Mouse (Mus musculus): ENCODE data around the gene Pgs1. TPM values are rescaled to one million over a fixed set of nuclear protein-coding genes. Genes with fewer than 3 reads are reported as not detected.

The Pgs1 gene
- polyA plus RNA-seq, 1 experiment from 2014 or later, result 43.1 TPM

DNA sequence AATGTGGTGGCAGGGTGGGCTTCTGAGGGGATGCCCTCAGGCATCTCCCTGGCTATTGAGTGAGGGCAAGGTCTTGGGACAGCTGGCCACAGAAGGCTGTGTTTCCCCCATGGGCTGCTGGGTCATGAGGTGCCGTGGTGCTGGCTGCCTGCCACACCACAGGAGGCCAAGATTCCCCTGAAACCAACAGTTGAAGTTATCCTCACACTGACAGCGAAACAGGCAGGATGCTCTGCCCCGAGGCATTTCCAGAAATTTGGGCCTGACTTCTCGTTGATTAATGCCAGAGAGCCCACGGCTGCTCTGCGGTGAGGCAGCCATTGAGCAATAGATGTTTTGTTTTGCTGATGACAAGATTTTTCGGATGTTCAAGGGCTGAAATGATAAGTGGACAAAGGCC, 6.7 kb upstream of the Pgs1 start:
- 75% methylated on average over 7 of the region's 7 CpGs for WGBS

GRCm38 (mm10) chr11:117982426-117982825, 3.7 kb upstream of the Pgs1 start:
- Histone ChIP-seq H3K4me1 (ENCODE audit: control insufficient read depth, insufficient read depth, low read length) (peaks cover 4% of the 10 kb centered on the region; the same call in 1 of the 2 replicates), H3K9me3 (replicated peaks; ENCODE audit: control insufficient read depth, low read length) (no peaks in the 10 kb centered on the region), H3K4me3 (ENCODE audit: low read depth, low read length) (no peak overlapping the region), H3K4me2 (ENCODE audit: low read length) (no peak overlapping the region), H3K9ac (ENCODE audit: low read length) (no peak overlapping the region), H3K27ac (ENCODE audit: low read depth, low read length) (no peak overlapping the region), H3K36me3 (ENCODE audit: control insufficient read depth, insufficient read depth, low read length) (no peaks in the 10 kb centered on the region), H3K27me3 (replicated peaks; ENCODE audit: control insufficient read depth, insufficient read depth, low read length) (no peaks in the 10 kb centered on the region)
- DNase-seq (ENCODE audit: low spot score), result no peak
- WGBS, result 86% methylated on average over 5 of the region's 5 CpGs
- no peak for ATAC-seq

More for the DNA sequence above, 6.7 kb upstream of the Pgs1 start:
- Histone ChIP-seq H3K4me1 (ENCODE audit: control insufficient read depth, insufficient read depth, low read length) (peaks cover 19% of the 10 kb centered on the region), H3K4me3 (ENCODE audit: low read depth, low read length) (no peak overlapping the region), H3K4me2 (ENCODE audit: low read length) (no peak overlapping the region), H3K9ac (ENCODE audit: low read length) (no peak overlapping the region), H3K27me3 (replicated peaks; ENCODE audit: control insufficient read depth, insufficient read depth, low read length) (no peaks in the 10 kb centered on the region), H3K27ac (ENCODE audit: low read depth, low read length) (no peak overlapping the region), H3K9me3 (replicated peaks; ENCODE audit: control insufficient read depth, low read length) (no peaks in the 10 kb centered on the region), H3K36me3 (ENCODE audit: control insufficient read depth, insufficient read depth, low read length) (no peaks in the 10 kb centered on the region)
- DNase-seq (ENCODE audit: low spot score) (no peak), ATAC-seq (no peak)

GRCm38 (mm10) chr11:117983770-117984169, 2.3 kb upstream of the Pgs1 start:
- no peak for DNase-seq (ENCODE audit: low spot score)
- WGBS, result 72% methylated on average over 7 of the region's 7 CpGs

GRCm38 (mm10) chr11:117987032-117987451, 950 bp downstream of the Pgs1 start:
- Histone ChIP-seq H3K4me3 (ENCODE audit: low read depth, low read length) (peak overlapping the region; percentile 98), H3K9ac (ENCODE audit: low read length) (peak overlapping the region; percentile 96), H3K27me3 (replicated peaks; ENCODE audit: control insufficient read depth, insufficient read depth, low read length) (no peaks in the 10 kb centered on the region), H3K4me2 (ENCODE audit: low read length) (peak overlapping the region; percentile 94), H3K9me3 (replicated peaks; ENCODE audit: control insufficient read depth, low read length) (no peaks in the 10 kb centered on the region), H3K27ac (ENCODE audit: low read depth, low read length) (peak overlapping the region; percentile 84), H3K4me1 (ENCODE audit: control insufficient read depth, insufficient read depth, low read length) (peaks cover 11% of the 10 kb centered on the region; the same call in 1 of the 2 replicates), H3K36me3 (ENCODE audit: control insufficient read depth, insufficient read depth, low read length) (no peaks in the 10 kb centered on the region)
- ATAC-seq, result peak; percentile 77
- DNase-seq (ENCODE audit: low spot score), result no peak
- WGBS, result under 1% methylated on average over 32 of the region's 32 CpGs

More at GRCm38 (mm10) chr11:117983770-117984169, 2.3 kb upstream of the Pgs1 start:
- ATAC-seq, result no peak
- no peaks in the 10 kb centered on the region for H3K36me3 ChIP-seq (ENCODE audit: control insufficient read depth, insufficient read depth, low read length)
- no peak overlapping the region for H3K27ac ChIP-seq (ENCODE audit: low read depth, low read length)
- no peaks in the 10 kb centered on the region for H3K9me3 ChIP-seq (replicated peaks; ENCODE audit: control insufficient read depth, low read length)
- H3K4me2 ChIP-seq (ENCODE audit: low read length), result no peak overlapping the region
- H3K4me3 ChIP-seq (ENCODE audit: low read depth, low read length), result no peak overlapping the region
- H3K27me3 ChIP-seq (replicated peaks; ENCODE audit: control insufficient read depth, insufficient read depth, low read length), result no peaks in the 10 kb centered on the region
- no peak overlapping the region for H3K9ac ChIP-seq (ENCODE audit: low read length)
- peaks cover 11% of the 10 kb centered on the region; the same call in 1 of the 2 replicates for H3K4me1 ChIP-seq (ENCODE audit: control insufficient read depth, insufficient read depth, low read length)

GRCm38 (mm10) chr11:117987968-117988367, 1.9 kb downstream of the Pgs1 start:
- ATAC-seq, result no peak
- WGBS, result 60% methylated on average over 4 of the region's 4 CpGs
- peaks cover 11% of the 10 kb centered on the region; the same call in 1 of the 2 replicates for H3K4me1 ChIP-seq (ENCODE audit: control insufficient read depth, insufficient read depth, low read length)

DNA sequence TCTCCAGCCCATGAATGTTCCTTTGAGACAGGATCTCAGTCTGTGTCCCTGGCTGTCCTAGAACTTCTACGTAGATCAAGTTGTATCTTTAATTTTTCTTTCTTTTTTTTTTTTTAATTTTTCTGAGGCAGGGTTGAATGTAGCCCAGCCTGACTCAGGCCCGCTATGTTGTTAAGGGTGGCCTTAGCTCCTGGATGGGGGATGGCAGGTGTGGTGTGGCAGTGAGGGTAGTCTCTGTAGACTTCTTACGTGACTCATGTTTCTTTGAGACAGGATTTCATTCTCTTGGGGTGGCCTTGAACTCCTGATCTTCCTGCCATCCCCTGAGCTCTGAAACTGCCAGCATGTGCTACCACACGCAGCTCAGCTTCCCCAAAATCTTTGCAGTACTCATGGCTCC, 3.1 kb downstream of the Pgs1 start:
- Histone ChIP-seq H3K4me3 (ENCODE audit: low read depth, low read length) (no peak overlapping the region), H3K4me2 (ENCODE audit: low read length) (no peak overlapping the region), H3K27ac (ENCODE audit: low read depth, low read length) (no peak overlapping the region), H3K9ac (ENCODE audit: low read length) (no peak overlapping the region), H3K9me3 (replicated peaks; ENCODE audit: control insufficient read depth, low read length) (no peaks in the 10 kb centered on the region), H3K4me1 (ENCODE audit: control insufficient read depth, insufficient read depth, low read length) (peaks cover 11% of the 10 kb centered on the region; the same call in 1 of the 2 replicates), H3K36me3 (ENCODE audit: control insufficient read depth, insufficient read depth, low read length) (no peaks in the 10 kb centered on the region), H3K27me3 (replicated peaks; ENCODE audit: control insufficient read depth, insufficient read depth, low read length) (no peaks in the 10 kb centered on the region)
- DNase-seq (ENCODE audit: low spot score), result no peak
- 92% methylated on average over 4 of the region's 4 CpGs for WGBS
- ATAC-seq, result no peak

More at GRCm38 (mm10) chr11:117987968-117988367, 1.9 kb downstream of the Pgs1 start:
- no peak overlapping the region for H3K27ac ChIP-seq (ENCODE audit: low read depth, low read length)
- no peak for DNase-seq (ENCODE audit: low spot score)
- H3K9me3 ChIP-seq (replicated peaks; ENCODE audit: control insufficient read depth, low read length), result no peaks in the 10 kb centered on the region
- H3K4me3 ChIP-seq (ENCODE audit: low read depth, low read length), result peak overlapping the region; percentile 98; the same call in 1 of the 2 replicates
- H3K9ac ChIP-seq (ENCODE audit: low read length), result peak overlapping the region; percentile 6; the same call in 1 of the 2 replicates
- no peaks in the 10 kb centered on the region for H3K36me3 ChIP-seq (ENCODE audit: control insufficient read depth, insufficient read depth, low read length)
- H3K27me3 ChIP-seq (replicated peaks; ENCODE audit: control insufficient read depth, insufficient read depth, low read length), result no peaks in the 10 kb centered on the region
- H3K4me2 ChIP-seq (ENCODE audit: low read length), result peak overlapping the region; percentile 94

- ATAC-seq, result no peak
- H3K27me3 ChIP-seq (replicated peaks; ENCODE audit: control insufficient read depth, insufficient read depth, low read length), result no peaks in the 10 kb centered on the region
- H3K4me1 ChIP-seq (ENCODE audit: control insufficient read depth, insufficient read depth, low read length), result peaks cover 11% of the 10 kb centered on the region; the same call in 1 of the 2 replicates
- H3K27ac ChIP-seq (ENCODE audit: low read depth, low read length), result no peak overlapping the region
- no peaks in the 10 kb centered on the region for H3K9me3 ChIP-seq (replicated peaks; ENCODE audit: control insufficient read depth, low read length)
- 61% methylated on average over 10 of the region's 10 CpGs for WGBS
- H3K9ac ChIP-seq (ENCODE audit: low read length), result 0 out of 2 replicates have a peak overlapping the region, but pooled peaks have one; percentile 13
- no peak for DNase-seq (ENCODE audit: low spot score)
- no peak overlapping the region for H3K4me3 ChIP-seq (ENCODE audit: low read depth, low read length)
- H3K4me2 ChIP-seq (ENCODE audit: low read length), result no peak overlapping the region
- H3K36me3 ChIP-seq (ENCODE audit: control insufficient read depth, insufficient read depth, low read length), result no peaks in the 10 kb centered on the region
Observed at GRCm38 (mm10) chr11:117989926-117990325, 3.8 kb downstream of the Pgs1 start.

DNA sequence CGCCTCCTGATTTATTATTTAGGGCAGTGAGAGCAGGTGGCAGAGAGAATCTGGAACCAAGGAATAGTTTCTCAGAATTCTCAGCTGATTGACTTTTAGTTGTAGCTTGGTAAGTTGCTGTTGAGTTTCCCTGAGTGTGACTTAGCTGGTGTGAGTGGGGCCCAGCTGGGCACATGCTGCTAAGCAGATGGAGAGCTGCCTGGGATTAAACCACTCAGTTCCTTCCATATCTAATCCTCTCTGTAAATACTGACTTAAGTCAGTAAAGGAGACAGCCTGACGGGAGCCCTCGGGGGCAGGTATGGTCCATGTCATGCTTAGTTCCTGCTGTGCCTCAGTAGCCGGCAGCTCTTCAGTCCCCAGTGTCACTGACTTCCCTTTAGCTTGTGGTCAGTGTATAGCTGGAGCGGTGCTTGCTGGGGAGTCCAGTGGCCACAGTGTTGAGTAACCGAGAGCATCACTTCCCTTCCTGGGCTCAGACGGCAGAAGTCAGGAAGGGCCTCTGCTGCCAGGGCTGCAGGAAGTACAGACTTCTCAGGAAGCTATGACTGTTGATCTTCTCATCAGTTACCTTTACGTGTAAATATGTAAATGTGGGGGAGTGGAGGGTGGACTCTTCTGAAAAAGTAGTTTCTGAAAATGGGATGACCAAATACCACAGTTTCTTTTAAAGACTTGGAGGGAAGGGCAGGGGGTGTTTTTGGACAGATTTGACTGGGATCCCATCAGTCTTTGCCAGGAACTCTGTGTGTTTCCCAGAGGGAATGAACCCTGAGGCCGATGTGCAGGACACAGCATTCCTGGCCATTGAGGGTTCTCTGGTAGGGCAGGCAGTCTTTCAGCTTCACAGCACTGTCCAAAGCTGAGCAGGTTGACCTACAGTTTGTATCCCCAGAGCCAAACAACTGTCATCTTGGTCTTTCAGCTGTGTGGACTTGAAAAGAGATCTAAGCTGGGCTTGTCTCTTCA, 5.7 kb downstream of the Pgs1 start:
- Histone ChIP-seq H3K4me2 (ENCODE audit: low read length) (no peak overlapping the region), H3K9ac (ENCODE audit: low read length) (no peak overlapping the region), H3K27me3 (replicated peaks; ENCODE audit: control insufficient read depth, insufficient read depth, low read length) (no peaks in the 10 kb centered on the region), H3K27ac (ENCODE audit: low read depth, low read length) (no peak overlapping the region), H3K4me1 (ENCODE audit: control insufficient read depth, insufficient read depth, low read length) (peaks cover 7% of the 10 kb centered on the region; the same call in 1 of the 2 replicates), H3K36me3 (ENCODE audit: control insufficient read depth, insufficient read depth, low read length) (no peaks in the 10 kb centered on the region), H3K9me3 (replicated peaks; ENCODE audit: control insufficient read depth, low read length) (no peaks in the 10 kb centered on the region), H3K4me3 (ENCODE audit: low read depth, low read length) (no peak overlapping the region)
- ATAC-seq (no peak), DNase-seq (ENCODE audit: low spot score) (no peak)
- WGBS, result 73% methylated on average over 9 of the region's 9 CpGs
